Mouse (Mus musculus) forebrain, embryonic 12.5 days (tissue): ENCODE measurements around the gene Rnf103. TPM values are rescaled to one million over a fixed set of nuclear protein-coding genes. Genes with fewer than 3 reads are reported as not detected.
"Not testable (repeated sequence)": the region's sequence is repeated elsewhere in the genome, so short reads cannot be mapped to it uniquely, and the experiment has no call there.

Source experiments
- ATAC-seq: fragments of 200-750 bp; cut with Nextera tagmentation; 2 replicates; pipeline ENCODE4 v1.8.0; 2017; ENCODE audit warnings: moderate TSS enrichment; ENCODE audit not compliant: low FRiP score
- H3K27ac ChIP-seq: fragments of 300-500 bp; sonication (generic); 2 replicates; pipeline ENCODE4 v1.5.1; 2016; ENCODE audit warnings: mild to moderate bottlenecking
- H3K27me3 ChIP-seq: fragments of 300-500 bp; sonication (generic); 2 replicates; pipeline ENCODE4 v1.6.1; 2016; ENCODE audit warnings: mild to moderate bottlenecking
- H3K36me3 ChIP-seq: fragments of 300-500 bp; sonication (generic); replicated peaks from 2 replicates; pipeline ENCODE4 v1.6.1; 2016; ENCODE audit warnings: mild to moderate bottlenecking
- H3K4me1 ChIP-seq: fragments of 300-500 bp; sonication (generic); 2 replicates; pipeline ENCODE4 v1.6.1; 2016
- H3K4me2 ChIP-seq: fragments of 300-500 bp; sonication (generic); 2 replicates; pipeline ENCODE4 v1.6.1; 2016; ENCODE audit warnings: mild to moderate bottlenecking, moderate library complexity
- H3K4me3 ChIP-seq: fragments of 300-500 bp; sonication (generic); replicated peaks from 2 replicates; pipeline ENCODE4 v1.5.1; 2016; ENCODE audit warnings: mild to moderate bottlenecking
- H3K9ac ChIP-seq: fragments of 300-500 bp; sonication (generic); 2 replicates; pipeline ENCODE4 v1.6.1; 2016; ENCODE audit warnings: mild to moderate bottlenecking
- H3K9me3 ChIP-seq: fragments of 300-500 bp; sonication (generic); 2 replicates; pipeline ENCODE4 v1.6.1; 2016
- WGBS: fragments of 180-500 bp; shearing (Covaris S2); methylation state at CpG from one replicate; pipeline ENCODE4 v1.1.7; 2016; 5-methylcytosine and 5-hydroxymethylcytosine counted together
- polyA plus RNA-seq: library from polyadenylated mRNA; unstranded; fragments of >200 nt; fragmentation: Nextera tagmentation; extraction: Ambion mirVana; gene quantifications from 2 replicates; pipeline ENCODE4 v1.2.1, GENCODE M21; 2016

Rnf103 gene
- polyA plus RNA-seq, 1 experiment from 2014 or later, result 22.3 TPM

DNA sequence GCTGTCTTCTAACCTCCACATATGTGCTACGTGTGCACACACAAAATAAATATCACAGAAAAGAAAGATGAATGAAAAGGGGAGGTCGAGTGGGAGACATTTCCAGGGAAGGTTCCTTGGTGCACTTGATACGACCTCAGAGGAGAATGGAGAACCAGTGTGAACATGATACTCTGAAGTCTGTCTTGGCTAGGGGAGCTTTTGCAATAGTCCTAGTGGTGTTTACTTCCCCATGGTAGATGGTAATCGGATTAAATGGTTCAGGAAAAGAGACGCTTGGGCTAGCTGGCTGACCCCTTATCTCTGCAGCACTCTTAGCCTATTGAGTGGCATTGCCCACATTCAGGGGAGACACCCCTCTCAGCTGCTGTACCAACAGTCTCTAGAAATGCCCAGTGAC is 16.9 kb upstream of the Rnf103 start:
- Histone ChIP-seq H3K27ac (no peak overlapping the region), H3K4me3 (no peak overlapping the region), H3K9ac (no peak overlapping the region), H3K27me3 (no peaks in the 10 kb centered on the region), H3K4me2 (no peak overlapping the region), H3K36me3 (no peaks in the 10 kb centered on the region), H3K9me3 (no peaks in the 10 kb centered on the region), H3K4me1 (no peaks in the 10 kb centered on the region)
- no peak for ATAC-seq
- WGBS, result 81% methylated on average over 5 of the region's 5 CpGs

- not testable (repeated sequence) for H3K9ac ChIP-seq, H3K9me3 ChIP-seq, H3K4me3 ChIP-seq, H3K27me3 ChIP-seq, ATAC-seq, H3K4me1 ChIP-seq, H3K27ac ChIP-seq, H3K36me3 ChIP-seq, H3K4me2 ChIP-seq
- WGBS, result 90% methylated on average over 10 of the region's 10 CpGs
Measured at GRCm38 (mm10) chr6:71478816-71479568, 14.7 kb upstream of the Rnf103 start.

DNA sequence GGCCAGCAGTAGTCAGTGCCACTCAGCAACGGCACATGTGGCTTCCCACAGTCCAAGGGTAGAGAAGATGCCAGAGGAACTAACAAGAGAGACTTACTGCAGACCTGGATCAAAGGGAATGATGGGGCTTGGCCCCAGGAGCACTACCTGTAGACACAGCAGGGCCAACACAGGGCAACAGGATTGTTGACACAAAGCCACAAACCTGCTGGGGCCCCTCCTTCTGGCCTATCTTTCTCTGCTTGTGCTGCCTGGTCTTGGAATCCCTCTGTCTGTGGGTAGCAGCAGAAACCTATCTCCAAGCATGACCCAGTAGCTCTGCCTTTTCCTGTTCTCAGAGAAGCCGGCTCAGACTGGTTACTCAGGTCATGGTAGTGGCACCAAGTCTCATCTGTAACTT is 14.1 kb upstream of the Rnf103 start:
- WGBS, result 94% methylated on average over 2 of the region's 2 CpGs
- not testable (repeated sequence) for H3K4me3 ChIP-seq, H3K4me2 ChIP-seq, H3K4me1 ChIP-seq, H3K9me3 ChIP-seq, H3K27ac ChIP-seq, H3K9ac ChIP-seq, H3K36me3 ChIP-seq, ATAC-seq, H3K27me3 ChIP-seq

DNA sequence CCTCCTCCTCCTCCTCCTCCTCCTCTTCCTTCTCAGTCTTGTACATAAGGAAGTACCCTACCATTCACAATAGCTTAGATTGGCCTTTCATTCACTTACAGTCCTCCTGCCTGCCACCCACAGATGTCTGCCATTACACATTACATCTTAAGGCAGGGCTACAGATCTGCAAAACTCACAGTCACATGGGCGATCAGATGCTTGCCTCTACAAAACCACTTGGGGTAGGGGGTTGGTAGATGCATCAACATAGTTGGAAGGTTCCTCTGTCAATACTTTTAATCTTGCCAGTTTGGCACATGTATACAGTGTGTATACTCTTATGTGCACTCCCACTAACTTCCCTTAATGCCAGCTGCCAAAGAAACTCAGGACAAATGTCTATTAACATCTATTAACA is 13.6 kb upstream of the Rnf103 start:
- Histone ChIP-seq H3K4me3 (no peak overlapping the region), H3K27ac (no peak overlapping the region), H3K36me3 (no peaks in the 10 kb centered on the region), H3K27me3 (no peaks in the 10 kb centered on the region), H3K4me1 (no peaks in the 10 kb centered on the region), H3K9me3 (no peaks in the 10 kb centered on the region), H3K9ac (no peak overlapping the region), H3K4me2 (no peak overlapping the region)
- WGBS, result 91% methylated on average over 1 of the region's 1 CpGs
- ATAC-seq, result no peak

DNA sequence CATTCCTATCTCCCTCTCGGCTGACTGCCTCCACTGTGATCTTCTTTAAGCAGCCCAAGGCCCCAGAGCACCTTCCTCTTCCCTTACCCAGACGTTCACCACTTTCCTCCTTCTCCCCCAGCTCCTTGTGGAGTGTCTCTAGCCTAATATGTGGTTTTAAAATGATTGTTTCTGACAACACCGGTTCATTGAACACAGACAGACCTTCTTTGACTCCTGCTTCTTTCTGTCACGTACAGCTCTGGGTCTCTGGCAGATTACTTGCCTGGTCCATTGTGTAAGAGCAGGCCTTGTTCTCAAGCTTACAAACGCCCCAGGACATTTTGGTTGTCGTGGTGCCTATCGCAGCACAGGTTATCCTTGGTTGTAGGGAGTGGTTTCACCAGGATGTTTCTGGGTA is 12.6 kb upstream of the Rnf103 start:
- H3K27ac ChIP-seq, result no peak overlapping the region
- ATAC-seq, result no peak

DNA sequence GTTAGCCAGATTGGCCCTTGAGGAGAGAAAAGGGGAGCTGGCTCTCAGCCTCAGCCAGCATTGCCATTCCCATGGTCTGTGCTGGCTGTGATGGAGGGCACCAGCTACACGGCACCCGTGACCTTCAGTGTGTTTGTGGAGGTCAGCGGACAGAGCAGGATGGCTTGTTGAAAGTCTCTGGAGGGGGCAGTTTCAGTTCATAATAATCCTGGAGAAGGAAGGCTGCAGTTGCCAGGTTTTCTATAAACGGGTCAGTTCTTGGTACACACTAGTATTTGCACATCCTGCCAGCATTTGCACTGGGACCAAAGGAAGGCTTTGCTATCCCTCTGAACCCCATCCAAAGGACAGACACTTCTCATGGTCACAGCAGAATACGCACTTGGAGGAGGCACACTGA is 8.4 kb upstream of the Rnf103 start:
- 84% methylated on average over 5 of the region's 5 CpGs for WGBS
- Histone ChIP-seq H3K9me3 (no peaks in the 10 kb centered on the region), H3K4me1 (no peaks in the 10 kb centered on the region), H3K36me3 (no peaks in the 10 kb centered on the region), H3K4me3 (no peak overlapping the region), H3K9ac (no peak overlapping the region), H3K27me3 (no peaks in the 10 kb centered on the region), H3K27ac (no peak overlapping the region), H3K4me2 (no peak overlapping the region)
- ATAC-seq, result no peak

More for the DNA sequence above, 12.6 kb upstream of the Rnf103 start:
- Histone ChIP-seq H3K4me1 (no peaks in the 10 kb centered on the region), H3K36me3 (no peaks in the 10 kb centered on the region), H3K9ac (no peak overlapping the region), H3K27me3 (no peaks in the 10 kb centered on the region), H3K9me3 (no peaks in the 10 kb centered on the region), H3K4me3 (no peak overlapping the region), H3K4me2 (no peak overlapping the region)
- WGBS, result 42% methylated on average over 7 of the region's 7 CpGs

- no peaks in the 10 kb centered on the region for H3K27me3 ChIP-seq
- H3K9ac ChIP-seq, result no peak overlapping the region
- H3K4me3 ChIP-seq, result no peak overlapping the region
- H3K36me3 ChIP-seq, result no peaks in the 10 kb centered on the region
- no peak for ATAC-seq
- no peak overlapping the region for H3K4me2 ChIP-seq
- H3K4me1 ChIP-seq, result no peaks in the 10 kb centered on the region
- no peak overlapping the region for H3K27ac ChIP-seq
- WGBS, result 85% methylated on average over 2 of the region's 2 CpGs
- H3K9me3 ChIP-seq, result no peaks in the 10 kb centered on the region
Measured at GRCm38 (mm10) chr6:71486226-71486625, 7.5 kb upstream of the Rnf103 start.

GRCm38 (mm10) chr6:71486867-71487266 is 6.8 kb upstream of the Rnf103 start:
- Histone ChIP-seq H3K27ac (no peak overlapping the region), H3K9ac (no peak overlapping the region), H3K4me3 (no peak overlapping the region), H3K9me3 (no peaks in the 10 kb centered on the region), H3K27me3 (no peaks in the 10 kb centered on the region), H3K4me1 (no peaks in the 10 kb centered on the region), H3K36me3 (no peaks in the 10 kb centered on the region), H3K4me2 (no peak overlapping the region)
- 89% methylated on average over 1 of the region's 1 CpGs for WGBS
- ATAC-seq, result no peak

DNA sequence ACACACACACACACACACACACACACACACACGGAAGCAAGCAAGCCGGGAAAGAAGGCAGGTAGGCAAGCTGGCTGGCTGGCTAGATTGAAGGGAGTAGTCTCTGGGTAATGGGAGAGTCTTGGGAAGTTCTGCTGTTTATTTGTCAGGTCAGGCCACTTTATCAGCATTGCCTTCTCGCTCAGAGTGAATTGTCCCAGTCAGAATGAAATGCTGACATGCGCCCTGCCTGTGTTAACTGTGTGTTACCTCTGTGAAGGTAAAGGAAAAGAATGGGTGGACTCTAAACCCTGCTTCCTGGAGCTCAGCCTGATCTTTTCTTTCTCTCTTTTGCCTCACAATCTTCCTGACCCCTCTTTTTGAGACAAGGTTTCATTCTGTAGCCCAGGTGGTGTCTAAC is 5.7 kb upstream of the Rnf103 start:
- Histone ChIP-seq H3K4me2 (no peak overlapping the region), H3K36me3 (no peaks in the 10 kb centered on the region), H3K4me1 (no peaks in the 10 kb centered on the region), H3K4me3 (no peak overlapping the region), H3K9me3 (no peaks in the 10 kb centered on the region), H3K27me3 (no peaks in the 10 kb centered on the region), H3K9ac (no peak overlapping the region), H3K27ac (no peak overlapping the region)
- no peak for ATAC-seq
- 45% methylated on average over 4 of the region's 4 CpGs for WGBS

GRCm38 (mm10) chr6:71492136-71492535 is 1.6 kb upstream of the Rnf103 start:
- H3K9ac ChIP-seq, result no peak overlapping the region
- H3K4me2 ChIP-seq, result no peak overlapping the region
- H3K4me3 ChIP-seq, result no peak overlapping the region
- no peaks in the 10 kb centered on the region for H3K27me3 ChIP-seq
- H3K27ac ChIP-seq, result no peak overlapping the region
- peaks cover 17% of the 10 kb centered on the region for H3K4me1 ChIP-seq
- no peaks in the 10 kb centered on the region for H3K9me3 ChIP-seq
- H3K36me3 ChIP-seq, result no peaks in the 10 kb centered on the region
- ATAC-seq, result no peak
- WGBS, result 66% methylated on average over 4 of the region's 4 CpGs

- WGBS, result 23% methylated on average over 21 of the region's 22 CpGs
- ATAC-seq, result no peak
Measured at GRCm38 (mm10) chr6:71492756-71493674, 679 bp upstream of the Rnf103 start.

DNA sequence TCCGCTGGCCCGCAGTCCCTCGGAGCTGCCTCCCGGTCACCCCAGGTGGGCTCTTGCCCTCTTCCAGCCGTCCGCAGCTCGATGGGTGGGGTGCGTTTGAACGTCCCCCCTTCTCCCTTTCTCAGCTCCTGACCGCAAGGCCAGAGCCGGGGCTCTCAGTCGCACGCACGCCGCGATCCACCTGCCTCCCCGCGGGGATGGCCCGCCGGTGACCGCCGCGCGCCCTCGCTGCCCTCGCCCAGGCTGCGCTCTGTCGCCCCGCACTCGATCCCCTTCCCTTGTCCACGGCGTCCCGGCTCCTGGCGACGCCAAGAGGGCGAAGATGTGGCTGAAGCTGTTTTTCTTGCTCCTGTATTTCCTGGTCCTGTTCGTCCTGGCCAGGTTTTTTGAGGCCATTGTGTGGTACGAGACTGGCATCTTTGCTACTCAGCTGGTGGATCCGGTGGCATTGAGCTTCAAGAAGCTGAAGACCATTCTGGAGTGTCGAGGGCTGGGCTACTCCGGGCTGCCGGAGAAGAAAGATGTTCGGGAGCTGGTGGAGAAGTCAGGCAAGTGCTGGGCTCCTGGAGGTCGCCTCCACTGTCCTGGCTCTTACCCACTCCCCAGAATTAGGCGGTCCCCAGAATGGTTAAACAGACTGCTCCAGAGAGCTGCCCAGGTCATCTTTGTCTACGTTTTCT is 787 bp downstream of the Rnf103 start:
- H3K9ac ChIP-seq, result peak overlapping the region; percentile 94
- under 1% methylated on average over 46 of the region's 46 CpGs for WGBS
- H3K27ac ChIP-seq, result peak overlapping the region; percentile 98
- peak overlapping the region; percentile 88 for H3K4me3 ChIP-seq
- peak overlapping the region; percentile 71 for H3K4me2 ChIP-seq
- peaks cover 17% of the 10 kb centered on the region for H3K4me1 ChIP-seq
- no peaks in the 10 kb centered on the region for H3K27me3 ChIP-seq
- H3K36me3 ChIP-seq, result peaks cover 2% of the 10 kb centered on the region; the same call in 1 of the 2 replicates
- ATAC-seq, result peak; percentile 28
- no peaks in the 10 kb centered on the region for H3K9me3 ChIP-seq

More at GRCm38 (mm10) chr6:71492756-71493674, 679 bp upstream of the Rnf103 start:
- Histone ChIP-seq H3K9me3 (no peaks in the 10 kb centered on the region), H3K4me3 (peak overlapping the region; percentile 88), H3K9ac (peak overlapping the region; percentile 94), H3K27ac (peak overlapping the region; percentile 98), H3K36me3 (0 out of 2 replicates have a peak, but pooled peaks cover under 1% of the 10 kb centered on the region), H3K27me3 (no peaks in the 10 kb centered on the region), H3K4me2 (peak overlapping the region; percentile 71), H3K4me1 (peaks cover 17% of the 10 kb centered on the region)
